Mouse (Mus musculus): ENCODE results near the gene Tspan5.

The Tspan5 gene

DNA sequence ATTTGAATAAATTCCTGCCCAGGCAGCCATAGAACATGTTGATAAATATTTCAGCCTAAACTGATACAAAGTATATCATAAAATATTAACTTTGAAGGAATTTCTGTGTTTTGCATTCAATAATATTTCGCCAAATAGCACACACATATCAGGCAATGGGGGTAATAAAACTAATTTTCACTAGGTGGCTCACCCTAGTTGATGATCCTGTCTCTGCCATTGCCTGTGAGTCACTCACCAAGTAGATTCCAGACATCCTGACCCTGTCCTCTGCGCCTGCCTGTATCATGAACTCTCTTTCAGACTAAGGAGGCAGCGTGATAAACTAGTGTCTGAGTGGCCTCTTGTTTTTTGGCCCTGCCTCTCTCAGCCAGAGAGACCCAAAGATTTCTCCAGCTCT, 105.8 kb downstream of the Tspan5 start:
- DNase-seq (ENCODE audit: low read depth, low spot score) = peak; percentile 64

- no peak for DNase-seq (ENCODE audit: low read depth, low spot score)
Measured at GRCm38 (mm10) chr3:138849755-138850301, 107.8 kb downstream of the Tspan5 start.

- no peak for DNase-seq (ENCODE audit: low read depth, low spot score)
Measured at GRCm38 (mm10) chr3:138851876-138852275, 109.9 kb downstream of the Tspan5 start.

- DNase-seq (ENCODE audit: low read depth, low spot score) = no peak
Measured at GRCm38 (mm10) chr3:138852982-138853689, 111.1 kb downstream of the Tspan5 start.

DNA sequence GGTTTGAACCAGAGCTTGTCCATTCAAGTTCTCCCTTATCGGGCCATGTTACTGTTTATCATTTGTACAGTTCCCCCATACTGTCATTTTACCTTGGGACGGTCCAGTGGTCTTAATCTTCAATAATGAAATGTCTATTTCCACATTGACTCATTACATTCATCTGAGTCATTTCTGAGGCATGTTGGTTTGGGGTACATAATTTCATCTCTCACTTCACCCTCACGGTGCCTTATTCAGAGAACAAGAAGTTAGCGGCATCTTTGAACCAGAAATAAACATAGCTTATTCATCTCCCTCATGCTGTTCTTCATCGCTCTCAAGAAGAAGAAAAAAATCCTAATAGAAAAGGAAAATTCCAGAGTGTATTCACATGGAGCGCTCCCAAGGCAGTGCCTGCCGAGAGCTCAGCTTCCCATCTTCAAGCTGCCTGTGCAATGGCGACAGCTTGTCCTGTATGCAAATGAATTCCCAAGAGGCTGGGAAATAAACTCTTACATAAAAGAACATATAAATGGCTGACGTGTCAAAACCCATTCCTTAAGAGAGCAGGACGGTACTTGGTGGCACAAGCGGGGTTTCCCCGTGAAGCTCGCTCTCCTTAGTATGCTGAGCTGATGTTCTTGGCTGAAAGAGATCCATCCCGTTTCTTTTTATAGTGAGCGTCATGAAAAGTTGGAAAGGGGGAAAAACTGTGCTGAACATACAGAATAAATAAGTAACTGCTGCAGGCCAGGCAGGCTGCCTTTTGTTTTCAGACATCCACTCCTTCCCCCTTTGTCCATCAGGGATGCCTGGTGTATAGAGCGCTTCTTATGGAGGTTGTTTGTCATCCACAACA, 112.2 kb downstream of the Tspan5 start:
- peak; percentile 25 for DNase-seq (ENCODE audit: low read depth, low spot score)

GRCm38 (mm10) chr3:138855387-138855786, 113.4 kb downstream of the Tspan5 start:
- DNase-seq (ENCODE audit: low read depth, low spot score) = peak; percentile 26

DNA sequence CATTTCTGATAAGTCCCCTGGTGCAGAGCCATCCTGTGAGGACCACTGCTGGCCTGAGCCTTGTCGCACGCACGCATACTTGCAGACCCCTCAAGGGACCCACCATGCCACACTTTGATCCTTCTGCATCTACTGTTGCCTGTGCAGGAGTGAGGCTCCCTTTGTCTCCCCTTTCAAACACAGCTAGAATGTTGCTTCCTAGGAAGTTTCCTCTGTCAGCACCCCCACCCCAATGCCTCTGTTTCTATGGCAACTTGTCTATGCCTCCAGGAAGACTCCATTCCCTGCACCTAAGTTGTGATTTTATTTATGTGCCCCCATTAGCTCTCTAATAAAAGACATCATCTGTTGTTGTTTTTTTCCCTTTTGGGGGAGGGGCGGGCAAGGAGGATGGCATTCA, 115.0 kb downstream of the Tspan5 start:
- DNase-seq (ENCODE audit: low read depth, low spot score) = no peak

- DNase-seq (ENCODE audit: low read depth, low spot score) = no peak
Measured at GRCm38 (mm10) chr3:138857805-138858546, 116.0 kb downstream of the Tspan5 start.

DNA sequence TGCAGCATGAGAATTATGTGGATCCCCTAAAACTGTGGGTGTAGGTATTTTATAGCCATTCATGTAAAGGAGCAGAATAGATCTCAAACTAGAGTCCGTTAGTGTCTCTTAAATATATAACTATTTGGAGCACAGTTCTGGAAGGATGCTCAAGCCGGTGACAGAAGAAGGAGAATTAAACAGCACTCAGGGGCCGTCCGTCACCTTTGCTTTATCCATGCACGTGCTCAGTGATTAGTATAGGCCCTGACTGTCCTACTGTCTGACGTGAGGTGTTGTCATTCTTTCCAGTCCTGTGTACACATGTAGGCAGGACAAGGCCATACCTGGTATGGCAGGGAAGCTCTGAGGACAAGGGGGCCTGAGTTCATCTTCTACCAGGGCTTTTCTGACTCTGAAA, 116.7 kb downstream of the Tspan5 start:
- no peak for DNase-seq (ENCODE audit: low read depth, low spot score)

DNA sequence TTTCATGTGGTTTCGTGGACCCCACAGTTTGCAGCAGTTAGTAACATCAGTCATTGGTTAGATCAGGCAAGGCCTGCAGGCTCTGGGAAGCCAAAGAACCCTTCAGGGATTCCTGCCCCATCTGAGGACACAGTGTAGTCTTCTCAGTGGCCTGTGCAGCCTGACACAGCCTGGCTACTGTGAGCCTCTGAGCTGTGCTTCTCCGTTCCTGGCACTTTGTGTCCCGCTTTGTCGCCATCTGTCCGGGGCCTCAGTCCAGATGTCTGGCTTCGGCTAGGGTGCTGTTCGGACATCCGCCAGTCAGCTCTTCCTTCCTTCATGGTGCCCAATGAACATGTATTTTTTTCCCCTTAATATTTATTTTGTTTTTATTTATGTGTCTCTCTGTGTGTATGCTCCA, 117.2 kb downstream of the Tspan5 start:
- DNase-seq (ENCODE audit: low read depth, low spot score) = no peak

DNA sequence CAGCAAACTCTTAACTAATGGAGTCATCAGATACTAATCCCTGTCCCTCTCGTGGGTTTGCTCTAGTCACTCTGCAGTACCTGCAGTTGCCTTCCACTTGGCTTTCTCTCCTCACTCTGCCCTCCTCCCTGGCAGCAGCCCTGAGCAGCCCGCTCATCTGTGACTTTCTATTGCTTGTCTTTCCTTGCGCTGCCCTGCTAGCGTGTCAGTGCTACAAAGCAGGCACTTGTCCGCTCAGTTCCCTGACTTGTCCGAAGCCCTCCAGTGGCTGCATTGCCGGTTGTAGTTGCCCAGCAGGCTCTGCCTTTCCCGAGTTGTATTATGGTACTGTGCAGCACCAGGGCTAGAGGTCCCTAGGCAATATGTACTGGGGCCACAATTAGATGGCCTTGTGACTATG, 117.7 kb downstream of the Tspan5 start:
- no peak for DNase-seq (ENCODE audit: low read depth, low spot score)

- DNase-seq (ENCODE audit: low read depth, low spot score) = no peak
Measured at GRCm38 (mm10) chr3:138860257-138860760, 118.3 kb downstream of the Tspan5 start.

DNA sequence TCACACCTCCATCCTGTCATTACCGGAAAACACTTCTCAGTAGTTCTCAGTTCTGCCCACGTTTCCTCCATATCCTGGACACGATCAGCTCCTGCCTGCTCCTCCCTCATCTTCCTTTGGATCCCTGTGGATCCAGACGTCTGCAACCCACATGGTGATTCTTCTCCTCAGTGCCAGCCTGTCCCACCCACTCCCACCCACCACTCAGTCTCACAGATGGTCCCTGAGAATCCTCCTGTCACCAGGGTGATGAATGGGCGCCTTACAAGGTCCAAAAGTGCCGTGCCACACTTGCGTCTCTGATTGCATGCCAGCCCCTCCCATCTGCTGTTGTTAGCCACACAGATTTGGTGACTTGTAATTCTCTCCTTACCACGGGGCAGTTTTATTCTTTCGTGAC, 119.0 kb downstream of the Tspan5 start:
- no peak for DNase-seq (ENCODE audit: low read depth, low spot score)

GRCm38 (mm10) chr3:138861589-138861988, 119.6 kb downstream of the Tspan5 start:
- DNase-seq (ENCODE audit: low read depth, low spot score) = no peak

DNA sequence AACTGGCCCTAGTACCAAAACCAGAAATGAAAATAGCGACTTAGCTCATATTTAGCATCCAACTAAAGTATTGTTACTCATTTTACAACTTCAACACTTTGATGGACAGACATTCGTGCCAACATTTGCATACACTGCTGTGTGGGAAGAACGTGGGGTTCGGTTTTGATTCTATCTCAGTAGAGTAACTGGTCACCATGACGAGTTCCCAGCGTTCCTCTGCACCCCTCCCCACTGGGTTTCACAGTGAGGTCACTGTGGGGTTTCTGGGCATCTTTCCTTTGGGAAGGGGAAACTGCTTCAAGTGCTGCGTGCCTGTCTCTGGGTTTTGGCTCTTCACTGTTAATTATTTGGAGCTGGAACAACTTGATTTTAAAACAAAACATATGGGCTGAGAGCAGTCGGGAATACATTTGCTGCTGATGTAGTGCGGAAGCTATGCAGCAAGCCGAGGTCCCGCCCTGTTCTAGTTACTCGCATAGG, 122.2 kb downstream of the Tspan5 start:
- DNase-seq (ENCODE audit: low read depth, low spot score) = peak; percentile 71

- DNase-seq (ENCODE audit: low read depth, low spot score) = no peak
Measured at GRCm38 (mm10) chr3:138865271-138865670, 123.3 kb downstream of the Tspan5 start.

GRCm38 (mm10) chr3:138867149-138867848, 125.3 kb downstream of the Tspan5 start:
- DNase-seq (ENCODE audit: low read depth, low spot score) = no peak

DNA sequence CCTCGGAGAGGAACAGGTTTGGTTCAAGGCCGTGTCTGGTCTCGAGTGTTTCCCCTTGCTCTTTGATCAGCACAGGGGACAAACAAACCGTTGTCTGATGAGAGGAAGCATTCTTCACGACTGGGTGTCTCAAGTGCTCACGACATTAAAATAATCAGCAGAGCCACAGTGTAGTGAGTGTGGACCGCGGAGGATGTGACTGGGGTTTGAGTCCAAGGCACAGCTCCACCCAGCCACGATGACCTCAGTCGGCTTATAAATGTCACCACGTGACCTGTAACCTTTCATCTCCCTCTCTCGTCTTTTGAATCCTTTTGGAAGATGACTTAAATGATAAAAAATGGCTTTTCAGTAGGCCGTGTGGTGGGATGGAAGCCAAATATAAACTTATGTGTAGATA, 126.4 kb downstream of the Tspan5 start:
- DNase-seq (ENCODE audit: low read depth, low spot score) = no peak

- no peak for DNase-seq (ENCODE audit: low read depth, low spot score)
Measured at GRCm38 (mm10) chr3:138875282-138875681, 133.3 kb downstream of the Tspan5 start.

- no peak for DNase-seq (ENCODE audit: low read depth, low spot score)
Measured at GRCm38 (mm10) chr3:138875936-138876335, 133.9 kb downstream of the Tspan5 start.

GRCm38 (mm10) chr3:138876418-138876817, 134.4 kb downstream of the Tspan5 start:
- no peak for DNase-seq (ENCODE audit: low read depth, low spot score)

All from 3T3-L1 (cell line).